Mouse (Mus musculus): ENCODE measurements at regions not wholly inside any gene's neighbourhood (a gene's known extent, or its start where the extent isn't known, plus 50 kb on each side); places are given as distances from the start of the nearest gene placed in this dataset.

- DNase-seq (ENCODE audit: low spot score) (no peak), ATAC-seq (ENCODE audit: low FRiP score) (no peak)
- Histone ChIP-seq H3K4me1 (ENCODE audit: insufficient read depth, low read length) (no peaks in the 10 kb centered on the region), H3K27me3 (ENCODE audit: insufficient read depth, low read length) (no peaks in the 10 kb centered on the region), H3K9me3 (ENCODE audit: low read length) (no peaks in the 10 kb centered on the region), H3K27ac (ENCODE audit: low read depth, low read length) (no peak overlapping the region), H3K4me3 (ENCODE audit: low read depth, low read length) (no peak overlapping the region), H3K9ac (replicated peaks; ENCODE audit: low read length, poor library complexity, severe bottlenecking) (no peak overlapping the region), H3K4me2 (ENCODE audit: low read depth, low read length, poor library complexity, severe bottlenecking) (no peak overlapping the region), H3K36me3 (ENCODE audit: insufficient read depth, low read length) (no peaks in the 10 kb centered on the region)
- no peak for TF ChIP-seq CTCF (IDR thresholded peaks at IDR 0.05)
Observed at GRCm38 (mm10) chr2:107713706-107714105, 423.3 kb downstream of the Kcna4 start.

DNA sequence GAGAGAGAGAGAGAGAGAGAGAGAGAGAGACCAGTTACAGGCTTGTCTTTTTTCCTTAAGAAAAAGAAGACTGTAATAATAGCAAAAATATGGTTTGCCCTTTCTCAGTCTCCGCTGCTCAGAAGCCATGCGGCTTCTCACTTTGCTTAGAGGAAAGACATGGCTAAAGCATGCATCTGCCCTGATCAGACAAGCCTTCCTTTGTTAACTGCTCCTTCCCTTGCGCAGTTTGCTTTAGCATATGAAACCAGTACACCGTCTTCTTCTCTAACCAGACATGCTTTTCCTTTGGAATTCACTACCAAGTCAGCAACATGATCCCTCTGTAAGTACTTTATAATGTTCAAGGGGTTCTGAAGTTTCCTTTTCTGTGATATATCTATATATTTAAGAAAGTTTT is 439.0 kb downstream of the Kcna4 start:
- no peak overlapping the region for H3K4me3 ChIP-seq (ENCODE audit: low read depth, low read length)
- ATAC-seq (ENCODE audit: low FRiP score), result no peak
- no peaks in the 10 kb centered on the region for H3K36me3 ChIP-seq (ENCODE audit: insufficient read depth, low read length)
- no peak overlapping the region for H3K27ac ChIP-seq (ENCODE audit: low read depth, low read length)
- 48% methylated on average over 4 of the region's 4 CpGs for WGBS
- TF ChIP-seq CTCF (IDR thresholded peaks at IDR 0.05), result no peak
- no peaks in the 10 kb centered on the region for H3K27me3 ChIP-seq (ENCODE audit: insufficient read depth, low read length)
- no peak for DNase-seq (ENCODE audit: low spot score)
- H3K9ac ChIP-seq (replicated peaks; ENCODE audit: low read length, poor library complexity, severe bottlenecking), result no peak overlapping the region
- H3K4me1 ChIP-seq (ENCODE audit: insufficient read depth, low read length), result no peaks in the 10 kb centered on the region
- H3K9me3 ChIP-seq (ENCODE audit: low read length), result no peaks in the 10 kb centered on the region
- H3K4me2 ChIP-seq (ENCODE audit: low read depth, low read length, poor library complexity, severe bottlenecking), result no peak overlapping the region

GRCm38 (mm10) chr2:107734291-107734690 is 443.9 kb downstream of the Kcna4 start:
- Histone ChIP-seq H3K4me2 (ENCODE audit: low read depth, low read length, poor library complexity, severe bottlenecking) (no peak overlapping the region), H3K9ac (replicated peaks; ENCODE audit: low read length, poor library complexity, severe bottlenecking) (no peak overlapping the region), H3K4me1 (ENCODE audit: insufficient read depth, low read length) (no peaks in the 10 kb centered on the region), H3K27me3 (ENCODE audit: insufficient read depth, low read length) (no peaks in the 10 kb centered on the region), H3K36me3 (ENCODE audit: insufficient read depth, low read length) (no peaks in the 10 kb centered on the region), H3K27ac (ENCODE audit: low read depth, low read length) (no peak overlapping the region), H3K4me3 (ENCODE audit: low read depth, low read length) (no peak overlapping the region), H3K9me3 (ENCODE audit: low read length) (no peaks in the 10 kb centered on the region)
- no peak for TF ChIP-seq CTCF (IDR thresholded peaks at IDR 0.05)
- no peak for ATAC-seq (ENCODE audit: low FRiP score)
- WGBS, result 72% methylated on average over 3 of the region's 3 CpGs
- DNase-seq (ENCODE audit: low spot score), result peak; percentile 23

GRCm38 (mm10) chr2:107734703-107735102 is 444.3 kb downstream of the Kcna4 start:
- H3K9ac ChIP-seq (replicated peaks; ENCODE audit: low read length, poor library complexity, severe bottlenecking), result no peak overlapping the region
- no peak overlapping the region for H3K4me2 ChIP-seq (ENCODE audit: low read depth, low read length, poor library complexity, severe bottlenecking)
- DNase-seq (ENCODE audit: low spot score) (no peak), ATAC-seq (ENCODE audit: low FRiP score) (no peak)
- no peak overlapping the region for H3K27ac ChIP-seq (ENCODE audit: low read depth, low read length)
- no peaks in the 10 kb centered on the region for H3K36me3 ChIP-seq (ENCODE audit: insufficient read depth, low read length)
- no peak for TF ChIP-seq CTCF (IDR thresholded peaks at IDR 0.05)
- H3K4me1 ChIP-seq (ENCODE audit: insufficient read depth, low read length), result no peaks in the 10 kb centered on the region
- H3K9me3 ChIP-seq (ENCODE audit: low read length), result no peaks in the 10 kb centered on the region
- no peaks in the 10 kb centered on the region for H3K27me3 ChIP-seq (ENCODE audit: insufficient read depth, low read length)
- H3K4me3 ChIP-seq (ENCODE audit: low read depth, low read length), result no peak overlapping the region
